ENCODE assay signal across 11 mouse cellular contexts in the genomic region with DNA sequence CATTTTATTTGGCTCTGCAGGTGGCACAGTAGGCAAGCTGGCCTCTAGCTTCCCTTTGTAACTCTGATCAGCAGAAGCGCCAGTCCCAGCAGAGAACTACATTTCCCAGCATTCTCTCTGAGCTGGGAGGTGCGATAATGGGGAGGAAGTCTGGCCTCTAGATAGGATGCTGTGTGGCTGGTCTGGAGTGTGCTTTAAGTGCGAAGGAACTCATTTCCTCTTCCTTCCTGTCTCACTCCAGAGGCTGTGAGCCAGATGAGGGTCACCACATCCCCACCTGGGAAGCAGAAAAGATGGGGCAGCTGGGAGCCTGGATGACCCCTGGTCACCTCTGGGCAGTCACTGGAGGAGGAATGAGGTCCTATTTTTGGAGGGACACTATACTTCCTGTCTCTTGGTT. TPM values are rescaled to one million over a fixed set of nuclear protein-coding genes. Genes with fewer than 3 reads are reported as not detected.
DNase-seq lines count a peak whose midpoint lies in the region; ATAC-seq and TF ChIP-seq lines count a peak whose summit lies in the region.
"Had no signal": no experiment of that assay in that cellular context is flagged by ENCODE, and none has a peak within 500 bp of the region (broad histone marks: within the 10 kb centered on the region; RNA-seq: fewer than 3 reads in every experiment).

No protein-coding gene starts in this region.

- no peaks in the 10 kb centered on the region for H3K9me3 ChIP-seq in heart, embryonic 15.5 days (replicated peaks)
- H3K9me3 ChIP-seq: limb, embryonic 15.5 days had no signal

- TF ChIP-seq CTCF in left cerebral cortex, adult 2 months (IDR thresholded peaks at IDR 0.05): no peak
- no peak for TF ChIP-seq CTCF in layer of hippocampus, adult 2 months (conservative IDR thresholded peaks at IDR 0.05)

- DNase-seq in heart, adult 8-10 months (ENCODE audit: low spot score): no peak
- peak; percentile 81 for DNase-seq in 416B (ENCODE audit: low read depth)
- DNase-seq in c-Kit-positive CD71-negative TER-119-negative erythroid progenitor cells, embryonic 14.5 days (ENCODE audit: low read depth): peak; percentile 23
- DNase-seq in kidney, postnatal 4 days: peak; percentile 46 to 63
- DNase-seq in cerebellum, adult 8-10 months: no peak
- no peak for DNase-seq in left cerebral cortex, adult 2 months (ENCODE audit: extremely low spot score in 1 of 2, low spot score in 2 of 2)
- DNase-seq in layer of hippocampus, adult 2 months (ENCODE audit: low spot score in 2 of 2): no peak
- DNase-seq: cerebellum, adult 11-12 months; gastrocnemius, postnatal 10 days had no signal

- peaks cover under 1% of the 10 kb centered on the region; the same call in 1 of the 2 replicates for H3K27me3 ChIP-seq in heart, embryonic 15.5 days

- no peak overlapping the region for H3K27ac ChIP-seq in heart, embryonic 15.5 days
- H3K27ac ChIP-seq in left cerebral cortex, adult 2 months: no peak overlapping the region
- no peak overlapping the region for H3K27ac ChIP-seq in layer of hippocampus, adult 2 months
- H3K27ac ChIP-seq: limb, embryonic 15.5 days had no signal

- WGBS in heart, embryonic 15.5 days: 26% methylated on average over 3 of the region's 3 CpGs

- no peak overlapping the region for H3K4me2 ChIP-seq in heart, embryonic 15.5 days
- H3K4me2 ChIP-seq: limb, embryonic 15.5 days had no signal

- H3K36me3 ChIP-seq in heart, embryonic 15.5 days: no peaks in the 10 kb centered on the region
- H3K36me3 ChIP-seq: limb, embryonic 15.5 days had no signal

- intact Hi-C loops in left cerebral cortex, adult 2 months (cut with DNase I): no loop called here

- H3K4me3 ChIP-seq in heart, embryonic 15.5 days: no peak overlapping the region
- H3K4me3 ChIP-seq in left cerebral cortex, adult 2 months: no peak overlapping the region
- H3K4me3 ChIP-seq in layer of hippocampus, adult 2 months: no peak overlapping the region
- H3K4me3 ChIP-seq: limb, embryonic 15.5 days had no signal

- peaks cover 22% of the 10 kb centered on the region for H3K4me1 ChIP-seq in heart, embryonic 15.5 days (replicated peaks)

- no peak overlapping the region for H3K9ac ChIP-seq in heart, embryonic 15.5 days
- H3K9ac ChIP-seq: limb, embryonic 15.5 days had no signal

- ATAC-seq in heart, embryonic 15.5 days (replicated peaks; ENCODE audit: insufficient number of reproducible peaks, insufficient read depth, low FRiP score, low read depth): peak; percentile 29; the same call in 1 of the 2 replicates

RNA-seq across cellular contexts. Expression of a gene that starts 48.6 kb away (rescaled TPM):
- 0.34 and 0.94 TPM in 2 replicates for polyA plus RNA-seq in heart, embryonic 15.5 days (2015; fragmentation: Nextera tagmentation; extraction: Ambion mirVana)
- under 1 TPM in 3 of 4 experiments, not detected in 1; 0.08 to 0.26 (median 0.09) TPM for total RNA-seq in heart, adult 8-10 months (2022)
- under 1 TPM in 1 of 2 experiments, not detected in 1; 0.21 TPM for total RNA-seq in left cerebral cortex, adult 2 months (2021)
- total RNA-seq in layer of hippocampus, adult 2 months (2021): under 1 TPM in 1 of 2 experiments, not detected in 1; 0.13 TPM

Comparison
In these comparisons a context has a peak if more than half of its experiments do, and no peak if none do; other contexts are left out.
1. DNase-seq: peak in 416B (single experiment), c-Kit-positive CD71-negative TER-119-negative erythroid progenitor cells, embryonic 14.5 days (single experiment) and kidney, postnatal 4 days (2 of 2); none in heart, adult 8-10 months (single experiment), cerebellum, adult 8-10 months (single experiment), left cerebral cortex, adult 2 months (0 of 2) and layer of hippocampus, adult 2 months (0 of 2).